Mouse (Mus musculus) 416B (cell line): ENCODE data around the gene Rpp30.

Source experiments
- DNase-seq: peaks from one replicate; pipeline ENCODE4 v3.0.0; 2011; ENCODE audit warnings: low read depth

Gene Rpp30

DNA sequence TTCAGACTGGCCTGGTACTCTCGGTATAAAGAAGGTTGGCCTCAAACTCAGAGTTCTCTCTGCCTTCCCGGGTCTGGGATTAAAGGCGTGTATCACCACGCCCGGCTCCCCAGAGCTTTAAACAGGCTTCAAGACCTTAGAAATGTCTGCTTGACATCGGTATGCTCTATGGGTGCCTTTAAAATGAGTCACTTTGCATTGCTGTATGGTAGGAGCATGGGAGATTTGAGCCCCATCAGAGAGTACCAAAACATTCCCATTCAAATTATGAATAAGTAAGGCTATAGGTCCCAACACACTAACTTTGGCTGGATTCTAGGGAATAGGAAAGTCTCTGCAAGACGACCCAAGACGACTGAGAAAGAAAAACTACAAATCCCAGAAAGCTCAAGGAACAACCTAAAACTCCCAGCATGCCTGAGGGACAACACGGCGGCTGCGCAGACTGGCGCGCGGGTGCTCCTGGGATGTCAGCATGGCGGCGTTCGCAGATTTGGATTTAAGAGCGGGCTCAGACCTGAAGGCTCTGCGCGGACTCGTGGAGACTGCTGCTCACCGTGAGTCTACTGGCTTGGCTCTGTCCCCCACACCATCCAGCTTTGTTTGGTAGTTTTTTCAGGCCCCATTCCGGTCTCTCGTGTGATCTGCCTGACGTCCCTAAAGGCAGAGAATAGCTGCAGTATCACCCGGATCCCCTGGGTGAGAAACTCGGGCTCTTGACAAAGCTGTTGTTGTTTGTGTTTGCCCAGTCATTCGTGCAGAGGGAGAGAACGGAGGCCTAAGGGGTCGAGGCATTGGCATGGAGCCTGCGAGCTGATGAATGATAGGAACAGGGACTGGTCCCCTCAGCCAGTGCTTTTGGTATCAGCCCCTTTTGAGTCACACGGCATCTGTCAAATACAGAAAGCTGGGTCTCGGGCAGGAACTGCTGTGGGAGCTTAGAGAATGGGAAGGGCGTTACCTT is at the start of gene Rpp30:
TSS of gene Rpp30 (plus strand) at position 455 of the 964 bp plus-strand sequence.
- DNase-seq, result peak; percentile 89

DNA sequence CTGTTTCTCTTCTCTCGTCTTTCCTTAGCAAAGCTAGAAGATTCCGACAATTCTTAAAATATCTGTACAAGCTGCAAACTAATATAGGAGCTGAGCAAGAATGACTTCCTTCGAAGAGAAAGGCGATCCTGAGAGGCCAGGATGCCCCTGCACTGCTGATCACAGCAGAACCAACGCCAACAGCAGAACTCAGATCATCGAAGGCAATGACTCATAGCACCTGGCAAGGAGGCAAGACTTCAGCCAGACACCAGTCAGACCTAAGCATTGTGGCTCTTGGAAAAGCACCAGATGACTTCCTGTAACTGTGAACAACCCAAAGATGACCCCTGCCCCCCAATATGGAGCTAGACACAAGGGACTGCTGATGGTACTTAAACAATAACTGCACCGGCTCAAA is 37.5 kb upstream of the Rpp30 start:
- no peak for DNase-seq

DNA sequence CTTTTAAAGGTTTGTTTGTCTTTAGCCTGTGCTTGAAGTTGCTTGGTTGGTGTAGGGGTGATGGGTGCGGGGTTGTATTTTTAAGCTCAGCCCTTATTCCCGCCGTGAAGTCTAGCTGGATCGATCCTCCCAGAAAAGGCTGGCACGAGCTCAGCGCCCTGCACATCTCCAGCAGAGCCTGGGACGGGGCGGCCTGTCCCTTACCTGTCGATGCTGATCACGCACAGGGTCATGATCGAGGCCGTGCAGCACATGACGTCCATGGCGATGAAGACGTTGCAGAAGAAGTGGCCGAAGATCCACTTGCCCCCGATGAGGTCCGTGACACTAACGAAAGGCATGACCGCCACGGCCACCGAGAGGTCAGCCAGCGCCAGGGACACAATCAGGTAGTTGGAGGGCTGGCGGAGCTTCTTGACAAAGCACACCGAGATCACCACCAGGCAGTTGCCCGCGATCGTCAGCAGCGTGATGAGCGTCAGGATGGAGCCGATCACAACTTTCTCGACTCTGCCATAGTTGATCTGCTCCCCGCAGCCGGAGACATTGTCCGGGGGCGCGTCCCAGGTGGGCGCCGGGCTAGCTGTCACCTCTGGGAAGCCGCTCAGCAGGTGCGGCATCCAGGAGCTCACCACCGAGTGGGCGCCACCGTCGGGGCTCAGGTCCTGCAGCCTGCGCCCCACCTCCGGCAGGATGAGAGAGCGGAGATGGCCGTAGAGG is 26.9 kb upstream of the Rpp30 start:
- no peak for DNase-seq

DNA sequence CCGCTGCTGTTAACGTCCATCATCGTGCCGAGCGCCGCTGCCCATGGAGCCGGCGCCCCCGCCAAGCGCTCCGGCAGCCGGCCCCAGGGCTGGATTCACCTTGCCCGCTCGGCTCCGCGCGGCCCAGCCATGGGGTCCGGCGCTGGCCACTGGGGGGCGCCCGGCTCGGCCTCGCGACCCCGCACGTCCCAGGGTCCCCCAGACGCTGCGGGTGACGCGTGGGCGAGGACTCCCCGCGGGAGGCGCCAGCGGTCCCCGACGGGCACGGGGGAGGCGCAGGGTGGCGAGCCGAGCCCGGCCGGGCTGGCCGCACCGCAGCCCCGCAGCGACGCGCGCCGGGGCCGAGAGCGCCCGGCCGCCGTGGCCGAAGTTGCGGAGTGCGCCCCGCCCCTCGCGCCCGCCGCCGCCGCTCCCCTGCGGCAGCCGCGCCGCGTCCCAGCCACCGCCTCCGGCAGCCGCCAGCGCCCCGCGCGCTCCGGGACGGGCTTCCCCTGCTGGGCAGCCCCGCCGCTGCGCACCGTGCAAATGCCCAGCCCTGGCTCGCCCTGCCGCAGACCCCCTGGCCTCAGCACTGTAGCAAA is 26.2 kb upstream of the Rpp30 start, which contains the start of gene Htr7:
TSS of gene Htr7 (minus strand) at position 277 of the 581 bp plus-strand sequence.
- no peak for DNase-seq

DNA sequence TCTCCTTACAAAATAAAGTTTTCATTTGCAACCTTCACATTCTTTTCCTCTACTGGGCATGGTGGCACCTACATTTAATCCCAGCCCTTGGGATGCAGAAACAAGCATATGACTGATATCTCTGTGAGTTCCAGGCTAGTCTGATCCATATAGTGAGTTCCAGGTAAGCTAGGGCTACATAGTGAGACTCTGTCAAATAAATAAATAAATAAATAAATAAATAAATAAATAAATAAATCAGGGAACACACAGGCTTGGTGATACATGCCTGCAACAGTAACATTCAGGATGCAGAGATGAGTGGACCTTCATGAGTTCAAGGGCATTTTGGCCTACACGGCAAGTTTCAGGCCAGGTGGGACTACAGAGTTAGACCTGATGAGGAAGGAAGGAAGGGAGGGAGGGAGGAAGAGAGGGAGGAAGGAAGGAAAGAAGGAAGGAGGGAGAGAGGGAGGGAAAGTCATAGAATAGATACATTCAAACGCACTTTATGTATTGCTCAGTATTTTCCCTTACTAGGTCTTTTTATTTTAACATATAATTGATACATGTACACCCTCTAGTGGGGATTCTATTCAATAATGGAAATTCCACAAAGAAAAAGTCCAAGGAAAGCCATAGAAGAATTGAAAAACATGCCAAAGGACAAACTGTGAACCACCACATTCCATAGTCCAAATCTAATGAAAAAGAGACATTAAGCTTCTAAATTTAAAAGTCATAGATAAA is 20.6 kb upstream of the Rpp30 start:
- peak; percentile 6 for DNase-seq

DNA sequence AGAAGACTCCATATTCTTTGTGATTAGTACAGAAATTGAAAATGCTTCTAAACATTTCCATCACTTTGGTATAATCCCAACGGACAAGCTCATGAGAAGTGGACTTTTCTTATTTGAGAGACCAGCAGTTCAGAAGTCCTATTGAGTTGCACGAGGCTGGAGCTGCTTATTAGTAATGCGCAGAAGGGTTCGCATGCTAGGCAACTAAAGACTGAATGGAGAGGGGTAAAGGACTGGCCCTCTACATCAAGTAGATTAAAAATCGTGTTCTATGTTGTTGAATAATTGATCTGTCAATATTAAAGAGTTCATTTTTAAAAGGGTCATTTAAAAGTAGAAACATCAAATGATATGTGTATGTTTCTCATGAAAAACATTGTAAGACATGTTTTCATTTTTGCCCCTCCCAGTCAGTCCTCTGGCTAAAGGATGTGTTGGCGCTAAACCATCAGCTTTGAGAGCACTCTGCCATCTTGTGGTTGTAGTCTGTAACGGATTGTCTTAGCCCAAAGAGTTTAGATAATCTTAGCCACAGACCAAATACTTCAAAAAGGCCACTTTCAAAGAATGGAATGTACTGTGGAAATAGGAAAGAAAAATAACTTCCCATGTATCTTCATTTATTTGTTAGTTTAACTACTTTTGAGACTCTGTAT is 782 bp upstream of the Rpp30 start:
- peak; percentile 82 for DNase-seq

DNA sequence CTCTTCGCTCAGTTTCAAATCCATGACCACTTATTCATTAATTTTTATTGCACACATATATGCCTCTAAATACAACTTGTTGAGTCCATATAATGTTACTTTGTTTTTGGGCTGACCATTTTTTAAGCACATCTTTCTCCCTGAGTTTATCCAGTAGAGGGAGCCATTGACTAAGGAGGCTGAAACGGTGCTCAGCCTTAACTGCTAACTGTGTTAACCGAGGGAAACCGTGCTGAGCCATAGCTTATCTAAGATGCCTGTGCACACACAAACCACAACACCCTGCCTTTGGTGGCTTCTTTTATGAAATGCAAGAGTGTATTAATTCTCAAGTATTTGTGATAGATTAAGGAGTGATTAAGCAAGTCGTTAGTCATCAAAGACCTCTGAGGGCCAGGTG is 7.3 kb downstream of the Rpp30 start:
- peak; percentile 76 for DNase-seq

DNA sequence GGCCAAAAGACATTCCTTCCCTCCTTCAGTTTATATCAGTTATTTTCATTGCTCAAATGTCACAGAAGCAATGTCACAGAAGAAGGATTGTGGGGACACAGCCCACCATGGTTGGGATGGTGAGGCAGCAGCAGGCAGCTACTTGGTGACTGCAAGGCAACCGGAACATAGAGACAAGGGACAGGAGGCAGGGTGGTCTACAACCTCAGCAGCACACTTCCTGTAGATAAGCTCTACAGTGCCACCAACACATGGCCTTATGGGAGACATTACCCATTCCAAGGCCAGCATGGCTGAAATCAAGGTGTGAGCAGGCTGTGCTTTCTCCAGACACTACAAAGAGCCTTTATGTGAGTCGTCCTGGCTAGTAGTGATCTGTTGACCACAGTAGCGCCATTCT is 13.7 kb downstream of the Rpp30 start:
- DNase-seq, result peak; percentile 28

DNA sequence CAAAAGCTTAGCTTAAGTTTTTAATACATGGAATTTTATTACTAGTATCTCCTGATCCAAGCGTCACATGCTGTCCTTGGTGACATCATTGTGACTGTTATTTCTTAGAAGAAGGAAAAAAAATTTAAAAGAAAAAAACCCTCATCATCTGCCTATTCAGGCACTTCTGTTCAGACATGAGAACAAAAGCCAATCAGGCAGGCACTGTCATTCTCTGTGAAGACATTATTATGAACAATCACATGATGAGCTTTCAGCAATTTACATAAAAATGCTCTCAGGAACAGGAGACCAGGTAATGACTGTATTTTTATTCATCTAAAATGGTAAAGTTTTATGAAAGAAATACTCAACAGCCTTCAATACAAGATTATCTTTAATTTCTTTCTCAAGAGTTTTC is 14.7 kb downstream of the Rpp30 start:
- no peak for DNase-seq

DNA sequence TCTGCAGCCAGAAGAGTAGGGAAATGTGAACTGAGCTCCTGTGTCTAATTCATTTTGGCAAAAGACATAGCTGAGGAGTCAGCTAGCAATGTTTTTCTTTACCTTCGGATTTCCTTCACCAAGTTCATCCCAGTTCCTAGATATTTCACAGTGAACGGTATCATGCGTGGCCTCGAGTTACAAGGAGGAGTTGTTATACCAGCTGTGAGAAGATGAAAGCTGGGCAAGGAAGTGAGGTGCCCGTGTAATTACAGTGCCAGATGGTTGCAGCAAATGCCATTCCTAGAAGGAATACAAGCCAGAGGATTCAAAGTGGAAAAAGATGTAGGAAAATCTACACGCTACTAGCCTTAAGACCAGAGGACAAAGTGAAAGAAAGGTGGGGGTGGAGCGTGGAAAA is 15.4 kb downstream of the Rpp30 start:
- DNase-seq, result no peak

DNA sequence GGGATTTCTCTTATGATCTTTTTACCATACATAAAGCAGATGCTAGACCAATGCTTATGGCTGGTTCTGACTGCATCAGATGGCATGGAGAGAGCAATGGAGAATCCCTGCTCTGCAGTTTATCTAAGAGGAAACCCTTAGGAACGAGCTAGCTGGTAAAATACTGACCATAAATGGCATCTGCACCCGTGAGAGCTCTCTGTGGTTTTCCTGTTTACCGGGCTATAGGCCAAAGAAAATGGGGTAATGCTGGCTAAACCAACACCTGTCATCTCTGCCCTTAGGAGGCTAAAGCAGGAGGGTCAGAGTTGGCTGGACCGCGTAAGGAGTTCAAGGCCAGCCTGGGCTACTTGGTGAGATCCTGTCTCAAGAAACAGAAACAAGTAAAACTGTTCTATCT is 20.4 kb downstream of the Rpp30 start:
- peak; percentile 73 for DNase-seq

DNA sequence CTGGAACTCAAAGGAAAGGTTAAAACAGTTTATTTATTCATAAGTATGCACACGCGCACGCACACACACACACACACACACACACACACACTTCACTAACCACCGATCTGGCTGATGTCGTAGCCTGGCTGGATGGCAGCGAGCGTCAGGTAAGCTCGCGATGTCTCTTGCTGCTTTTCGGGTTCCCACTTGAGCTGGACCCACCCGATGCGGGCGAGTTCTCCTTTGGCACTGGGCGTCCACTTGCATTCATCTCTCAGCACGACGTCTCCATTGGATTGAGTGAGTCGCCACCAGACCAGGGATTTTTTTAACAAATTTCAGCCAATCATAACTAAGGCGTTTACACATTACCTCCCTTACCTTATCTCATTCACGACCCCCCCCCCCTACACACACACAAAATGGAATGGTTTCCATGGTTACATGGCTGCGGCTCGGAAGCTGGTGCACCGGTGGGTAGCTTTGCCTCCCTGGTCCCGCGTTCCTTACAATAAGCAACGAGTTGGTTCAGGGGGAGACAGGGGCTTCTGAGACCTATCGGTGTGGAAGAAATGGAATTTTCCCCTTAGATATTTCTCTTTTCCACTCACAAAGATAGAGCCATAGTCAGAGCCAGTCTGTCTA is 25.9 kb downstream of the Rpp30 start:
- no peak for DNase-seq

DNA sequence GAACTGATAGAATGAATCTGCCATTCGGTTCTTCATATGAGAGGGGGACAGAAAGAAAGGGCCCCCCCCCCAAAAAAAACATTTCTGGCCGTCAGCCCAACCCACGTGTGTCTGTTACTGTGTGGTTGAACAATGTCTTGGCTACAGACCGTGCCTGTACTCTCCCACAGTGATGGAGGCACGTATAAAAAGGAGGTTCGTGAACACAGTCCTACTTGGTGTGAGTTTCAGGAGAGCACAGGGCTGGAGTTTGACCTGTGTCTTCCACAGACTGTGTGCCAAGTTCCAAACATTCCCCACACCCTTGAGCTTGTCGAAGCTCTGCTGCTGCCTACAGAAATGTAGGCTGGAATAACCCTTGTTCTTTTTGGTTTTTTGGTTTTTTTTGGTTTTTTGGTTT is 26.9 kb downstream of the Rpp30 start:
- DNase-seq, result no peak

DNA sequence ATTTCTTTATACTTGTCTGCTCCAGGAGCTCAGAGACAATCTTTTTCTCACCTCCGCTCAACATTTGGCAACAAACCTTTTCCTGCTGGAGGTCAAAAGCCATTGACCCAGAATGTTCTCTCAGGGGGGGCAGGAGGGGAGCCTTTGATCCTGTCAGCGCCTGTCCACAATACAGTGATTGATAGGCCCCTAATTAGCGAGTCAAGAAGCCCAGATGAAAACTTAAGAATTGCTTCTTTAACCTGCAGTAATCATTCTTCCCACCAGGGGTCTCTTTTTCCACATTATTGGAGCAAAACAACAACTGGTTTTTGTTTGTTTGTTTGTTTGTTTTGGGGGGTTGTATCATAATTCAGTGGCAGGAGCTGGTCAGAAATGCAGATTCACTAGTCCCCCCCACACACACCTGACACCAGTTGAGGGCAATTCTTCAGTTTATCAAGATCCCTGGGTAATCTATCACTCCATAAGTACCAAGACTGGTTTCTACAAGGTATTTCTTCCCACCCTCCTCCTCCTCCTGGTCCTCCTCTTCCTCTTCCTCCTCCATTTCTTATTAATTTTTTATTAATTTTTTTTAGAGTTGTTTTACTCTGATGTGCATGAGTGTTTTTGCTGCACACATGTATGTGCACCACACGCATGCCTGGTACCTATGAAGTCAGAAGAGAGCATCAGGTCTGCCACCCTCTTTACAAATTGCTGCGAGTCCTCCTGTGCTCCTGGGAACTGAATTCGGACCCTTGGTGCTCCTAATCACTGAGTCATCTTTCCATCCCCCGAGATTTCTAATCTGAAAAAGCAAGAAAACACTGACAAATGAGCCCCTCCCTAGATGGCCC is 27.8 kb downstream of the Rpp30 start:
- peak; percentile 29 for DNase-seq

DNA sequence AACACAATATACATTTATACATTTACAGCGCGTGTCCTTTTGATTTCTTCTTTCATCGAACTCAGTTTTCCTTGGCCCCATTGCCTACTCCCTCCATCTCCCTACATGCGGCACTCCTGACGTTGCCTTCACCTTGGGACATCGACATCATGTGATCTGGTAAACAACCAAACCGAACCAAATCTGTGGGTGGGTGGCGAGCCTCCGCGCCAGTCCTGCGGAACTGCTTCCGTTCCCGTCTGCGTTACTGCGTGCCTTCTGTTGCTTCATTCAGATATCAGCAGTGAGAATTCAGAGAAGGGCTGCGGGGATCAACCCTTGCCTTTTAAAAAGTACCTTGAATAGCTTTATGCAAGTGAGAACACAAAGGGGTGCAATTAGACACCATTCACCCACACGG is 28.5 kb downstream of the Rpp30 start:
- no peak for DNase-seq

DNA sequence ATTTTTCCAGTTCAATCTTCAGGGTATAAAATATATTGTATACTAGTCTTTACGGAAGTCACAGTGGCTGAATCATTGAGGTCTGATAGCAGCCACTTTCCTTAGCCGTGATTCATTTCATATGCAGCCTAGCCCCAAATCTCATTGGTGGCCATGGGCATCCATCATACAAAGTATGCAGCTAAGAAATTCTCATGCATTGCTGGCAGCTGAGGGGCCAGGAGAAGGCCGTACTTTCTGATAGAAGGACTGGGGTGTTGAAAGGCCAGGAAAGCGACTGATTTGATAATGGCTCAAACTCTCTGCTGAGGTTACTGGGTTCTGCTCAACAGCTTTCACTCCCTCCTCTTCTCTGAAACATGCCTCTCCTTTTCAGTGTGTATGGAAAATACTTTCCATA is 32.7 kb downstream of the Rpp30 start:
- DNase-seq, result no peak

DNA sequence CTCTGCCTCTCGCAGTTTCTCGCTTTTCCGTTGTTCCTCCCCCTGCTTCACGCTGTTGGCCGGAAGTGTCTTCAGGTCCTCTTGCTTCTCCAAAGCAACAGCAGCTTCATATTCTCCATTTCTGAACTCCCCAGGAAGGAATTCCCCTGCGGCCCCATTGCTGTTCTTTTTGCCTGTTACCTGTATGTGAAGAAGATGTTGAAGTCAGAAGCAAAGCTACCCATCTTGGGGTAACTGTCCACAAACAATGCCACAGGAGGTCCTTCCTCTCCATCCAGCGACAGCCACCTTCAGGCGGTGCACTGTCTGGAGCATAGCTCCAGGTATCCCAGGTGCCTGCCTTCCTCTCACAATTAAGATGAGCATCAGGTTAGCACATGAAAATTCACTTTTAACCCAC is 35.7 kb downstream of the Rpp30 start:
- DNase-seq, result no peak

DNA sequence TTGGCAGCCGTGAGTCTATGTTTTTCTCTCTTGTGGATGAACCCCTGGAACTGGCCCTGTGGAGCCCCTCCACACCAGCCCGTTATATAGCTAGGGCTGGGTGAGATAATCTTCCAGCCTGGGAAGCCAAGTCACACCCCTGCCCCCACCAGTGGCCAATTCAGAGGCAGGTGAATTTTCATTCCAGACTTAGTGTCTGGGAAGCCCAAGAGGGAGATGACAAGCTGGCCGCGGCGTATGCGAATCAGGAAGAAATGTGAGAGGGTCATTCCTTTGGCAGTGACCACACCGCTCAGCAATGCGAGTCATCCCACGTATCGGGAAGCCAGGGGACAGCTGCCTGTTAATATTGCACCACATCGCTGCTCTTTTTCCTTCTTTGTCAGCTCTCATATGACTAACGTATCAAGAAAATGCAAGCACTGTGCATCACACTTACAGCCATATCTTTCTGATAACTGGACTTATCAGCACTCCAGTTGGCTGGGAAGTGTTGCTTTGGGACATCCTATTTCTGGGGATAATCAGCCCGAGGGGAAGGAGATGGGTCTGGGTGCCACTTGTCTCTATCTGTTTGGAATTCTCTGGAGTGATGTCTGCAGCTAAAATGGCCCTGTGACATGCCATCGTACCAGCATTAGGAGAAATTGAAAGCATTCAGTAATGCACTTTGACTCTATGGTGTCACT is 36.4 kb downstream of the Rpp30 start, which contains the start of gene Ankrd1:
TSS of gene Ankrd1 (minus strand) at position 317 of the 689 bp plus-strand sequence.
- DNase-seq, result no peak

DNA sequence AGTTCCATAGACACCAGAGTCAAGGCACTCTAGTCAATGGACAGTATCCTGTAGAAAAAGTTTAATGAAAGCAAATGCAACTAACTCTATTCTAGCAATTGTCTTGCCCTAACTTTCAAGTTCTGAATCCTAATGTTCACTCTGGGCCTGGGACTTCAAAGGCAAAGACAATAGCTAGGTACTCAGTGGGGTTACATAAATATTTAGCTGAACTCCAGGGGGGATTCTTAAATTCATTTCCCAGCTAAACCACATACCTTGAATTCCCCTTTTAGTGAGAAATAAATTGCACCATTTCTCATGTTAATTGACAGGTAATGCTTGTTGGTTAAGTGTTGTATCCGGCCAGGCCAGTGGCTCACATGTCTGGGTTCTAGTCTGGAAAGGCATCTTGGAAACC is 40.7 kb downstream of the Rpp30 start:
- no peak for DNase-seq
